Comparison of ENCODE assay signal across 8 mouse cellular contexts in the genomic region with DNA sequence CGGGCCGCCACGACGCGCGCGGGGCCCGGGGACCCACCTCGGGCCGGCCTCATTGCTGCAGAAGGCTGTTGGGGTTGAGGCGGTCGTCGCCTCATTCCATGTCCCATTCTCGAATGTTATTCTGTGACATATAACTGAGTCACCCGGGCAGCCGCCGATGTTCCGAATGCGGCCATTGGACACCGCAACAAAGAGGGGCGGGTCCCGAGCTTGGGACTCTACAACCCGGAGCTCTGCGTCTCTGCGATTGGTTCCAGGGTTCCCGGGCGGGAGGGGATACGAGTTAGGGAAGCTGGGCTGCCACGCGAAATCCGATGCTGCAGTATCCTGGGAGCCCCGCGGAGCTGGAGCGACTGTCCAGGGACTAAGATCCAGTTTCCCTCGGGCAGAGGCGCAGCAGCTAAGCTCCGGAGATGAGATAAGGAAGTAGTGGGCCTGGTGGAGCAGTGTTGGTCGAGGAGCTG. TPM values are rescaled to one million over a fixed set of nuclear protein-coding genes. Genes with fewer than 3 reads are reported as not detected.
A peak's percentile ranks its signal among the peaks of the same experiment; 100 is the strongest.
DNase-seq lines count a peak whose midpoint lies in the region; ATAC-seq and TF ChIP-seq lines count a peak whose summit lies in the region.

A gene (minus strand): TSS at position 197 of the 464 bp plus-strand sequence.

- no peak for ATAC-seq in inflammation-experienced regulatory T-cells, adult 6 months

- H3K4me1 ChIP-seq in cortical plate, adult 2 months (ENCODE audit: control insufficient read depth, insufficient read depth, low read length) = no peaks in the 10 kb centered on the region

- peak; percentile 77 for DNase-seq in adrenal gland, adult 8-10 months
- peak; percentile 92 for DNase-seq in gastrocnemius, postnatal 14 days
- DNase-seq in hindlimb bud, embryonic 11.5 days (ENCODE audit: extremely low spot score, low read depth, low spot score) = peak; percentile 73
- peak; percentile 62 to 64 for DNase-seq in left cerebral cortex, adult 2 months (ENCODE audit: extremely low spot score in 1 of 2, low spot score in 2 of 2)
- DNase-seq in lung, postnatal 4 days = peak; percentile 87 to 92
- peak; percentile 73 for DNase-seq in right cerebral cortex, adult 18-20 months

- intact Hi-C loops in gastrocnemius, postnatal 14 days (cut with DNase I; ENCODE audit: low total_unique reads) = no loop called here
- intact Hi-C loops in left cerebral cortex, adult 2 months (cut with DNase I) = no loop called here

- peak within 1 kb of the TSS; percentile 40 for H3K4me3 ChIP-seq in cortical plate, adult 2 months (ENCODE audit: insufficient read depth, low read length)
- H3K4me3 ChIP-seq in left cerebral cortex, adult 2 months = peak within 1 kb of the TSS; percentile 52

- H3K27ac ChIP-seq in cortical plate, adult 2 months (ENCODE audit: insufficient read depth, low read length) = no peak within 1 kb of the TSS
- H3K27ac ChIP-seq in left cerebral cortex, adult 2 months = no peak within 1 kb of the TSS

- TF ChIP-seq POLR2A in cortical plate, adult 2 months (IDR thresholded peaks at IDR 0.05; ENCODE audit: extremely low read depth, insufficient read depth, low read length) = no peak

- no peak for TF ChIP-seq CTCF in cortical plate, adult 2 months (IDR thresholded peaks at IDR 0.05; ENCODE audit: extremely low read depth, insufficient read depth, low read length)
- no peak for TF ChIP-seq CTCF in left cerebral cortex, adult 2 months (IDR thresholded peaks at IDR 0.05)

RNA-seq across cellular contexts. Expression of the gene that starts here (rescaled TPM):
- total RNA-seq in adrenal gland, adult 8-10 months (2022) = under 1 TPM in 3 of 4 experiments, not detected in 1; 0.10 to 0.27 (median 0.25) TPM
- 1.9 and 2.0 TPM in 2 replicates for polyA plus RNA-seq in cortical plate, adult 2 months (2012; rRNA removed)
- total RNA-seq in gastrocnemius, postnatal 14 days (2021) = 1 to 10 TPM; 2.6 to 5.6 TPM
- total RNA-seq in left cerebral cortex, adult 2 months (2021) = 1 to 10 TPM; 2.6 to 2.7 TPM
- 1 to 10 TPM in 1 of 3 experiments, under 1 TPM in 2; 0.33 to 1.2 (median 0.59) TPM for polyA plus RNA-seq in inflammation-experienced regulatory T-cells, adult 6 months (2017; shearing (Covaris generic))

Comparison
In these comparisons a context has a peak if more than half of its experiments do, and no peak if none do; other contexts are left out.
1. Peak in DNase-seq in adrenal gland, adult 8-10 months; RNA of the gene not detected or under 1 TPM.